Mouse (Mus musculus): ENCODE data around the gene Ptpru.

GRCm38 (mm10) chr4:131805255-131805654, 32.8 kb downstream of the Ptpru start:
- TF ChIP-seq CTCF (IDR thresholded peaks at IDR 0.05; ENCODE audit: extremely low read depth, insufficient read length, insufficient replicate concordance, low read depth, low read length), result no peak
- no peak for TF ChIP-seq POLR2A (IDR thresholded peaks at IDR 0.05; ENCODE audit: low read depth, low read length)
